Mouse (Mus musculus): Measurements from ENCODE around the gene Chd2. TPM values are rescaled to one million over a fixed set of nuclear protein-coding genes. Genes with fewer than 3 reads are reported as not detected.
A peak's percentile ranks its signal among the peaks of the same experiment; 100 is the strongest.

Chd2 gene
- total and polyA plus RNA-seq, 3 experiments, result 12.9 to 45.9 (median 28.3) TPM

DNA sequence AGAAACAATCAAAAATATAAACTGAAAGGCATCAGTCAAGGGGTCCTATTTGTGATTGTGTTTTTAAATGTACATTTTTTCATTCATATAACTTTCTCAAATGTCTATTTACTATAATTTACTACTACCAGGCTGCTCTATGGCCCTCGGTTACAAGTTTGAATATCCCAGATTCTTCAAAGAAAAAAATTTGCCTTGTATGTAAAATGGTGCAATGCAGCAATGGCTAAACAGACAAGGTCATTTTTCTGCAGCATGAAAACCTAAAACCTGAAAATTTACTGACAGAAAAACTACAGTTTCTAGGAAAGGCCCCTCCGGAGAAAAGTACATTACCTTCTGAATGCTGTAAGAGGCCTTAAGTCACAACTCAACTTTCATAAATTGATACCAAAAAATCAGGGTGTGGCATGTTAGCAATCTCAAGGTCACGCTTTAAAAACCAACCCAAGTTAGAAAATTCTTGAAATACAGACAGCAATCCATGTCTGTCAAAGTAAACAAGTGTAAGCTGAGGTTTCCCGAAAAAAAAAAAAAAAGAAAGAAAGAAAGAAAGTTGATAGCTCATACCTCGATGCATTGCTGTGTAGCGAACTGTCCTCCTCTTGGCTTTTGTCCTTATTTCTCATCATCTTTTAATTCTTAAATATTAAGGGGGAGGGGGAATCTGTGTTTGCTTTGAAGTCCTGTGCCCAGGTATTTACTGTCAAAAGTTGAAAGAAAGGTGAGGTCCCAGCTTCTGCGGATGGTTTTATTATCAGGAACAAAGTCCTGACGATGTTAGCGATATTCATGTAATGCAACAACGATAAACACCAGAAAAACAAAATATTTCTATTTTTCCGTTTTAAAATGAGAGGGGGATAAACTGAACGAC is 1.2 kb downstream of the Chd2 start:
- no peak for DNase-seq

GRCm38 (mm10) chr7:73539116-73539682 is 2.4 kb downstream of the Chd2 start:
- DNase-seq, result no peak

DNA sequence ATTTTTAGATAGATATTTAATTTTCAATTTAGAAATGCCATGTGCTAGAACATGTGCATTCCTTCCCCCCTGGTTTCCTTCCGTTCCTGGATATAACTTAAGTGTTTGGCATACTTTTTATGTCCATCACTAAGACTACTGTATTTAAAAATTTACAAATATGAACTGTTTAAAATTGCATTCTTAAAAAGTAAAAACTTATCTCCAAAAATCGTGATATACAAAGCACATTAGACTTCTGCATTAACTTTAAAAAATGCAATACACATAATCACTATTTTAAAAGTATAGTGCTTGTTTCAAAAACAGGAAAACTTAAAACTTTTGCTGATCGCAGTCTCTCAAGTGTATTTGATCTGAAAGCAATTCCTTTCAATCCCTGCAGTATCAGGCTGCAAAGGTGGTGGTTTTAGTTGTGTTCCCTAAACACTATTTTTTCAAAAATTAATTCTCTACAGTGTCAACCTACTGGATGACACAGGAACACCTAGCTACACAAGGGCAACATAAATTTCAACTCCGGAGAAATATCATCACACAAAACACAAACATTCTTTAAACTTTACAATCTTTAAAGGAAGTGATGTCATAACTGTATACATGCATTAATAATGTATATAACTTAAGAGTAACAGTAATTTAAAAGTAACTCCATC is 3.1 kb downstream of the Chd2 start:
- DNase-seq, result no peak

- DNase-seq, result peak; percentile 100
Measured at GRCm38 (mm10) chr7:73537634-73538423, 3.8 kb downstream of the Chd2 start.

- no peak for DNase-seq
Measured at GRCm38 (mm10) chr7:73537228-73537627, 4.4 kb downstream of the Chd2 start.

DNA sequence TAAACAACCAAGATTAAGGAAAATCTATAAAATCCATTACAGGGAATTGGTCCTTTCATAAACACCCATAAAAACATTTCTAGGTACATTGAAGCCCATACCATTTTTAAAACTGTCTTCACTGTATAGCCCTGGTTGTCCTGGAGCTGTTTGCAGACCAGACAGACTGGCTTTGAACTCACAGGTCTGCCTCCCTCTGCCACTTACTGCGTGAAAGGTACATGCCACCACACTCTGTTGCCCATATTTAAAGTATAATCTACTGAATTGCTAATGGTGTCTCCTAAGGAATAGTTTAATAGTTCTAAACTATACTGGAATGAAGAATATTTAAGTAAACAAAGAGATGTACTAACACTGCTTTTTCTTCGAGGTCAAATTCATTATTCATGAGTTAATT is 5.1 kb downstream of the Chd2 start:
- no peak for DNase-seq

GRCm38 (mm10) chr7:73535861-73536200 is 5.8 kb downstream of the Chd2 start:
- DNase-seq, result no peak

DNA sequence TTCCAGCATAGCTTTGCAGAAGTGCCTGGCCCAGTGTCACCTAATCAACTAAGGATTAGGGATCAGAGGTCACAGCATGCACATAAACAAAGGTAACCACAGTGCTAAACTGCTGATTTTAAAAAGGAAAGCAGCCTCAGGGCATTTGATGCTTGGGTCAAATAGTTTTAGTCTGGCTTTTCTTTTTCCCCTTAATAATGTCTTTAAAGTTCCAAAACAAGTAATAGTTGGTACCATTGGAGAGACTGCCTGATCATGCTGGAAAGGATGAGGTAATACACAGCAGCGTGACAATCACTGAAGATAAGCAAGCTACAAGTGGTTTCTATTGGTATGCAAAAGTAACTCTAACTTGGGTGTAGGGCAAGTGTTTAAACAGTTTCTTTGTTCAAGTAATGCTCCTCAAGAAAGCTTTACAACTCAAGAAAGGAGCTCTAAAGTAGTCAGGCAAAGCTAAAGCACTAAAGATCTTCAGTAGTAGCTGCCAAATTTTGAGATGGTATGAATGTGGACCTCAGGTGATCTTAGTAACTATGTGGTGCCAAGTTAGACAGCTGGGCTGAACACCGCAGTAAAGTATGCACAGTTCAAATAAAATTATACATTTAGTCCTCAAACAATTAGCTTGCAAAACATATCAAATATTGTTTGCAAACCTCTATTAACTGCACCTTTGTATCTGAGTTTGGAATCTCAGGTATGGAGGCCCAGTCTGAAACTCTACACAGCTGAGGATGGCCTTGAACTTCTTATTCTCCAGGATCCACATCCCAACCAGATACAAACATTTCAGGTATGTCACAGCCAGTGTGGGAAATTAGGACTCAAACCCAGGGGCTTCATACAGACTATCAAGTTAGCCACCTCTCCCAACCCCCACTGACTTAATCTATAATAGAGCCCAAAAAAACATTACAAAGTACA is 6.4 kb downstream of the Chd2 start:
- DNase-seq, result no peak

GRCm38 (mm10) chr7:73533457-73533856 is 8.2 kb downstream of the Chd2 start:
- peak; percentile 73 for DNase-seq

- no peak for DNase-seq
Measured at GRCm38 (mm10) chr7:73532916-73533315, 8.7 kb downstream of the Chd2 start.

DNA sequence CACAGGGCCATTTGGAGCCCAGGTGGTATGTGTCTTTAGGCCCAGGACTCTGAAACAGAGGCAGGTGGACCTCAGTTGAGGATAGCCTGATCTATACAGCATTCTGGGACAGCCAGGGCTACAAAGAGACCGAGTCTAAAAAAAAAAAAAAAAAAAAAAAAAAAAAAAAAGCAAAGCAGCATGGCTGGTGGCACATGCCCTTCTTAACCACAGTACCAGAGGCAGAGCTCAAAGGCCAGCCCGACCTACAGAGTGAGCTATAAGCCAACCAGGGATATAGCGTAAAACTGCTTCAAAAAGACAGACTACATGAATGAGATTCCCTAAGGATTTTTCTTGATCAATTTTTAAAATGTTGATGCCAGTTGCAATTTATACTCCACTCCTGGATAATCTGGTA is 9.5 kb downstream of the Chd2 start:
- DNase-seq, result no peak

- no peak for DNase-seq
Measured at GRCm38 (mm10) chr7:73531506-73532093, 10.0 kb downstream of the Chd2 start.

DNA sequence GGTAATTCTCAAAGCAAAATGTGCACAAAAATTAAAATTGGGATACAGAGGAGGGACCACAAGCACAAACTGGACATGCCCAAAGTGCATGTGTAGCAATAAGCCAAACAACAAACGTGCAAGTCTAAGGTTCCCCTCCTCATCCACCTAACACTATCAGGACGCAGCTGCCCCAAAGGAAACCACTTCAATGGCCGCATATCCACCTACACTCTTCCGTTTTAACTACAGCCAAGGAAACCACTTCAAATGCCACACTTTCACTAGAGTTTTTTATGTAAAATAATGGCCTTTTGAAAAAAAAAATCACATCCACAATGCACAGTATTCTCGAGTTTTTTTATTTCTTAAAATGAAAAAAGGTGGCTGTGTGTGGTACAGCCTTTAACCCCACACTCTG is 10.8 kb downstream of the Chd2 start:
- DNase-seq, result no peak

- DNase-seq, result no peak
Measured at GRCm38 (mm10) chr7:73530164-73530563, 11.5 kb downstream of the Chd2 start.

DNA sequence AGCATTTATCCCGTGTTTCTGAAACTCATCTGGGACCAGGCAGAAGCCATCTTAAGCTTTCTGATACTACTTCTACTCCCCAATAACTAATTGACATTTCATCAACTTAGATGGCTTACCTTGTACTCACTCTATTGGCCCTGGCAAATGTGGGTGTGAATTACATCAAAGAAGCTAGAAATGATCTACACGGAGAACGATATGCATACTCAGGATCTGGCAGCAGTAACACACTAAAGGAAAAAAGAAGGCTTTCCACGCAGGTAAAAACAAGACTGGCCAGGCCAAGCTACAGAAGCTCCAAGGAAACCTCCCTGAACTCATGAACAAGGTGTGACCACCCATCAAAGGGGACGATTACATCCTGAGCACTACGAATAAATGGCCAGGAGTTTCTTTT is 12.4 kb downstream of the Chd2 start:
- peak; percentile 2 for DNase-seq

GRCm38 (mm10) chr7:73528377-73528894 is 13.2 kb downstream of the Chd2 start:
- DNase-seq, result peak; percentile 2

DNA sequence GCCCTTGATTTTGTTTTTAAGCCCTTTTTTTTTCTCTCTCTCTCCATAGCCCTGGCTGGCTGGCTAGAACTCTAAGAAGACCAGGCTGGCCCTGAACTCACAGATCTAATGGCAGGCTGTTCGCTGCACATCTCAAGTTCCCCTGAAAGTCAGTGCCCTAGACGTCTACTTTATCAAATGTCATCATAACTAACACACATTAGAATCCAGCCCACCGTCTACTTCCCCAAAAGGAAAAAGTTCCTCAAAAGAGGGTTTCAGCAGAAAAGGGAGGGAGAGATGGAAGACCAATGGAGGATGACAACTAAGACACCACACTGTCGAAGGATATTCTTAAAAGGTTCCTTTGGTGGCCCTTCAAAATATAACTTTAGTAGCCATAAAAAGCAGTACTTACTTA is 14.4 kb downstream of the Chd2 start:
- peak; percentile 1 for DNase-seq

DNA sequence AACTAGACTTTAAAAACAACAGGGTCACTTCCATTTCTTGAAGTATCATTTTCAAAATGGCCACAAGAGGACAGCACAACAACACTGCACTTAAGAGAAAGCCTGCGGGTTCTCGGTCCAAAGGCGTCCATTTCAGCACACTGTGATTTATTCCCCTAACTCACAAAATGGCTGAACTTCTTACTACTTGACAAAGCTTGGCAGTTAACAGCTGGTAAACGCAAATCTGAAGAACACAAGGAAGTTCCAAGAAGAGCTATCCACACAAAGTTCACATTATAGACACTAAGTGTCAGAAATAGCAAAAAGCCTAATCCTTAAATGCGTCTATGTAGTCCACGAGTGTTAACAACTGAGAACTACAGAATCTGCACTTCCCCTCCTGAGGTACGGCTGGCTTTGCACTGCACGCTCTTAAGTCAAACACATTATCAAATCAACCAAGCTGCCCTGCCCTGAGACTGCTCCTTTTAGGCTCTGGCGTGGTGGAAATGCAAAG is 17.1 kb downstream of the Chd2 start:
- peak; percentile 73 for DNase-seq

GRCm38 (mm10) chr7:73523608-73524259 is 17.9 kb downstream of the Chd2 start:
- DNase-seq, result no peak

DNA sequence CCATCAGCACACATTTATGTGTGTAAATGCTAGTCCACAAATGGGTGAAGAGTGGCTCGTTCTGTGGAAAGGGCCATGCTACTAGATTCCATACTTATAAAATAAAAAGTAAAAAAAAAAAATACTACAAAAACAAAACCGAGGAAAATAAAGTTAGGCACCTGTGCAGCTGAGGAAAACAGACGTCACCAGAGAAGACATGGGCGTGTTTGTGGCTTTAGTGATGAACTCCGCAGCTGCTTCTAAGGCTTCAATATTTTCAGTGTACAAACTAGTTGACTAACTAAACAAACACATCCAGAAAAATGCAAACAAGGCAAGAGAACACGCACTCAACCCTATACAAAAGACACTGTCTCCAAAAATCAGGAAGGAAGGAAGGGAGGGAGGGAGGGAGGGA is 18.4 kb downstream of the Chd2 start:
- no peak for DNase-seq

All from adrenal gland, adult 2 months (tissue).